Mouse (Mus musculus) embryonic facial prominence, embryonic 14.5 days (tissue): ENCODE results near the gene Spats2. TPM values are rescaled to one million over a fixed set of nuclear protein-coding genes. Genes with fewer than 3 reads are reported as not detected.

Source experiments
- ATAC-seq: fragments of 200-750 bp; cut with Nextera tagmentation; 2 replicates; pipeline ENCODE4 v1.8.0; 2017; ENCODE audit warnings: low read depth, moderate number of reproducible peaks, moderate TSS enrichment
- DNase-seq: peaks from one replicate; pipeline ENCODE4 v3.0.0-alpha.2; 2015; ENCODE audit warnings: low spot score
- H3K27ac ChIP-seq: fragments of 300-500 bp; sonication (generic); replicated peaks from 2 replicates; pipeline ENCODE4 v1.5.1; 2014; ENCODE audit warnings: low read depth, mild to moderate bottlenecking, low read length, moderate library complexity
- H3K27me3 ChIP-seq: fragments of 300-500 bp; sonication (generic); replicated peaks from 2 replicates; pipeline ENCODE4 v1.6.1; 2014; ENCODE audit warnings: low read length; ENCODE audit not compliant: control insufficient read depth, insufficient read depth
- H3K36me3 ChIP-seq: fragments of 300-500 bp; sonication (generic); 2 replicates; pipeline ENCODE4 v1.6.1; 2014; ENCODE audit warnings: low read length, mixed read lengths; ENCODE audit not compliant: control insufficient read depth, insufficient read depth
- H3K4me1 ChIP-seq: fragments of 300-500 bp; sonication (generic); 2 replicates; pipeline ENCODE4 v1.6.1; 2014; ENCODE audit warnings: antibody characterized with exemption, low read length; ENCODE audit not compliant: control insufficient read depth, insufficient read depth
- H3K4me2 ChIP-seq: fragments of 300-500 bp; sonication (generic); 2 replicates; pipeline ENCODE4 v1.6.1; 2014; ENCODE audit warnings: low read depth, mild to moderate bottlenecking, low read length, moderate library complexity, mixed read lengths
- H3K4me3 ChIP-seq: fragments of 300-500 bp; sonication (generic); 2 replicates; pipeline ENCODE4 v1.5.1; 2014; ENCODE audit warnings: low read depth, mild to moderate bottlenecking, low read length
- H3K9ac ChIP-seq: fragments of 300-500 bp; sonication (generic); 2 replicates; pipeline ENCODE4 v1.6.1; 2014; ENCODE audit warnings: low read depth, mild to moderate bottlenecking, low read length, moderate library complexity, mixed read lengths
- H3K9me3 ChIP-seq: fragments of 300-500 bp; sonication (generic); 2 replicates; pipeline ENCODE4 v1.6.1; 2016; ENCODE audit warnings: low read length; ENCODE audit not compliant: control insufficient read depth
- WGBS: fragments of 180-500 bp; shearing (Covaris S2); extraction: QIAGEN DNeasy Blood & Tissue Kit; methylation state at CpG from one replicate; pipeline ENCODE4 v1.1.7; 2014; 5-methylcytosine and 5-hydroxymethylcytosine counted together
- polyA plus RNA-seq: library from polyadenylated mRNA; unstranded; fragments of >200 nt; fragmentation: Nextera tagmentation; extraction: Ambion mirVana; gene quantifications from 2 replicates; pipeline ENCODE4 v1.2.1, GENCODE M21; 2014

Gene Spats2
- polyA plus RNA-seq, 1 experiment from 2014 or later: 35.5 TPM

- WGBS: 85% methylated on average over 9 of the region's 9 CpGs
- Histone ChIP-seq H3K4me2 (no peak overlapping the region), H3K4me1 (no peaks in the 10 kb centered on the region), H3K36me3 (peaks cover 90% of the 10 kb centered on the region), H3K27ac (no peak overlapping the region), H3K4me3 (no peak overlapping the region), H3K9ac (no peak overlapping the region), H3K27me3 (no peaks in the 10 kb centered on the region), H3K9me3 (no peaks in the 10 kb centered on the region)
- ATAC-seq (no peak), DNase-seq (no peak)
These were observed 58.6 kb downstream of the Spats2 start for GRCm38 (mm10) chr15:99184217-99184914.

GRCm38 (mm10) chr15:99194358-99194757 is 68.6 kb downstream of the Spats2 start:
- 83% methylated on average over 10 of the region's 10 CpGs for WGBS
- Histone ChIP-seq H3K9ac (no peak overlapping the region), H3K27ac (no peak overlapping the region), H3K4me3 (no peak overlapping the region), H3K27me3 (no peaks in the 10 kb centered on the region), H3K36me3 (peaks cover 58% of the 10 kb centered on the region), H3K9me3 (no peaks in the 10 kb centered on the region), H3K4me2 (no peak overlapping the region), H3K4me1 (no peaks in the 10 kb centered on the region)
- DNase-seq (no peak), ATAC-seq (no peak)

DNA sequence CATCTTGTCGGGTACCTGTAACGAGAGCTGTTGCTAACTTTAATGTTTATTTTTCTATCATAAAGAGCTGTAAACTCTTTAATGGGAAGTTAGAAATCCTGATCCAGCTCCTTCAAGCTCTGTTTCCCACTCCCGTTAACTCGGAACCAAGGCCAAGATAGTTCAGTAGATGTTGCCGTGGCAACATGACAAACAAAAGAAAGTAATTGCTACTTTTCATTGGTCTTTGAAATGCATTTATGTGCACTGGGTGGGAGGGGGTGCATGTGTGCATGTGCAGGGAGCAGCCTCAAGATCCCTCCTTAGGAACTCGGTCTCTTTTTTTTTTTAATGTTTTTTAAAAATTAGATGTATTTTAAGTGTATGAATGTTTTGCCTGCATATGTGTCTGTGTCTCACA is 69.3 kb downstream of the Spats2 start:
- Histone ChIP-seq H3K4me2 (no peak overlapping the region), H3K27me3 (no peaks in the 10 kb centered on the region), H3K4me1 (no peaks in the 10 kb centered on the region), H3K4me3 (no peak overlapping the region), H3K27ac (no peak overlapping the region), H3K36me3 (peaks cover 59% of the 10 kb centered on the region), H3K9me3 (no peaks in the 10 kb centered on the region), H3K9ac (no peak overlapping the region)
- DNase-seq (peak; percentile 33), ATAC-seq (no peak)
- 77% methylated on average over 6 of the region's 6 CpGs for WGBS

DNA sequence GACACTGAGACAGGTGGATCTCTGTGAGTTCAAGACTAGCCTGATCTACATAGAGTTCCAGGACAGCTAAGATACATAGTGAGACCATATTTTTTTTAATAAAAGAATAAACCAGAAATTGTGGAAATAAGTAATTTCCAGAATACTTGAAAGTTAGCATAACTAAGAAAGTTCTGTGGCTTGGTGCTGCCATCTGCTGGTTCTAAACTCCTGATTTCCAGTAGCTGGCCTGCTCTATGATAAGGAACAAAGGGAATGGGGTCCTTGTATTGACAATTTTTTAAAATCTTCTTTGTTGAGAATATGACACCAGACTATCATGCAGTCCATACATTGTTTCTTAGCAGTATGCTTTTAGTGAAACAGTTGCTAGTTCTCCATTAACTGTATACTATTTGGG is 73.0 kb downstream of the Spats2 start:
- H3K27ac ChIP-seq: no peak overlapping the region
- ATAC-seq: no peak
- H3K27me3 ChIP-seq: no peaks in the 10 kb centered on the region
- no peak overlapping the region for H3K9ac ChIP-seq
- no peaks in the 10 kb centered on the region for H3K4me1 ChIP-seq
- peak; percentile 50 for DNase-seq
- H3K4me2 ChIP-seq: no peak overlapping the region
- H3K9me3 ChIP-seq: no peaks in the 10 kb centered on the region
- peaks cover 41% of the 10 kb centered on the region for H3K36me3 ChIP-seq
- H3K4me3 ChIP-seq: no peak overlapping the region

GRCm38 (mm10) chr15:99205959-99206358 is 80.2 kb downstream of the Spats2 start:
- DNase-seq (no peak), ATAC-seq (no peak)
- no peak overlapping the region for H3K27ac ChIP-seq
- H3K4me1 ChIP-seq: no peaks in the 10 kb centered on the region
- peaks cover 62% of the 10 kb centered on the region for H3K36me3 ChIP-seq
- H3K4me2 ChIP-seq: no peak overlapping the region
- H3K9me3 ChIP-seq: no peaks in the 10 kb centered on the region
- H3K4me3 ChIP-seq: no peak overlapping the region
- no peak overlapping the region for H3K9ac ChIP-seq
- WGBS: 80% methylated on average over 8 of the region's 8 CpGs
- no peaks in the 10 kb centered on the region for H3K27me3 ChIP-seq

DNA sequence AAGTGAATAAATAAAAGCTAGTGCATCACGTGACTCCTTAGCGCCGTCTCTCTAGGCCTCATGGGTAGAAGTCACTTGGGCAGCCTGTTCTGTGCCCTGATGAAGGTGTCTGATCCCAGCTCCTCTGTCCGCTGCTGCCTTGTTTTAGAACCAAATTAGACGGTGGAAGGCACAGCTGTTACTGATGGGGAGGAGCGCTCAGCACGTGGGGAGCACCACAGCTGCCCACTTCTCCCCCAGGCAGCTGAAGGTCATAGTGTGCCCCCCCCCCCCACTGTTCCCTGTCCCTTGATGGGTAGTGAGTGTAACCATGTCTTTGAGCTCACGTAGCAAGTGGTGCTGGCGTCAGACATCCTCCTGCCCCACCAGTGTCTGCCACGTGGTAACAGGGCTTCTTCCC is 87.5 kb downstream of the Spats2 start:
- ATAC-seq: no peak
- H3K36me3 ChIP-seq: peaks cover 56% of the 10 kb centered on the region
- WGBS: 87% methylated on average over 10 of the region's 10 CpGs

DNA sequence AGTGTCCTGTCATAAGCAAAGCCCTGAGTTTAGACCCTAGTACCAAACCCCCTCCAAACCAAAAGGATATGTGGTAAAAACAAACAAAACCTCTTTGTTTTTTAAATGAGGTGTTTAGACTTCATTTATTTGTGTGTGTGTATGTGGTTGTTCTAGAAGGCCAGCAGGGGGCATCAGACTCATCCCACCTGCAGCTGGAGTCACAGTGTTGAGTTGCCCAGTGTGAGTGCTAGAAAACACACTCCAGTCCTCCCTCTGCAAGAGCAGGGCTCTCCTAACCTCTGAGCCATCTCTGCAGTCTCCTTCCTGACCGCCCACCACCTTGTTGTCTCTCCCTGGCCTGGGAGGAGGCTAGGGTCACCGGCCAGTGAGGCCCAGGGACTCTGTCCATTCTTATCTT is 89.2 kb downstream of the Spats2 start:
- ATAC-seq (no peak), DNase-seq (peak; percentile 13)
- no peak overlapping the region for H3K9ac ChIP-seq
- H3K4me1 ChIP-seq: no peaks in the 10 kb centered on the region
- H3K27me3 ChIP-seq: no peaks in the 10 kb centered on the region
- peaks cover 40% of the 10 kb centered on the region for H3K36me3 ChIP-seq
- no peak overlapping the region for H3K4me3 ChIP-seq
- H3K9me3 ChIP-seq: no peaks in the 10 kb centered on the region
- no peak overlapping the region for H3K4me2 ChIP-seq
- 76% methylated on average over 2 of the region's 2 CpGs for WGBS
- no peak overlapping the region for H3K27ac ChIP-seq

More for the DNA sequence above, 87.5 kb downstream of the Spats2 start:
- no peak for DNase-seq
- H3K4me1 ChIP-seq: no peaks in the 10 kb centered on the region
- no peak overlapping the region for H3K4me2 ChIP-seq
- no peaks in the 10 kb centered on the region for H3K9me3 ChIP-seq
- no peak overlapping the region for H3K27ac ChIP-seq
- no peaks in the 10 kb centered on the region for H3K27me3 ChIP-seq
- H3K9ac ChIP-seq: no peak overlapping the region
- no peak overlapping the region for H3K4me3 ChIP-seq

DNA sequence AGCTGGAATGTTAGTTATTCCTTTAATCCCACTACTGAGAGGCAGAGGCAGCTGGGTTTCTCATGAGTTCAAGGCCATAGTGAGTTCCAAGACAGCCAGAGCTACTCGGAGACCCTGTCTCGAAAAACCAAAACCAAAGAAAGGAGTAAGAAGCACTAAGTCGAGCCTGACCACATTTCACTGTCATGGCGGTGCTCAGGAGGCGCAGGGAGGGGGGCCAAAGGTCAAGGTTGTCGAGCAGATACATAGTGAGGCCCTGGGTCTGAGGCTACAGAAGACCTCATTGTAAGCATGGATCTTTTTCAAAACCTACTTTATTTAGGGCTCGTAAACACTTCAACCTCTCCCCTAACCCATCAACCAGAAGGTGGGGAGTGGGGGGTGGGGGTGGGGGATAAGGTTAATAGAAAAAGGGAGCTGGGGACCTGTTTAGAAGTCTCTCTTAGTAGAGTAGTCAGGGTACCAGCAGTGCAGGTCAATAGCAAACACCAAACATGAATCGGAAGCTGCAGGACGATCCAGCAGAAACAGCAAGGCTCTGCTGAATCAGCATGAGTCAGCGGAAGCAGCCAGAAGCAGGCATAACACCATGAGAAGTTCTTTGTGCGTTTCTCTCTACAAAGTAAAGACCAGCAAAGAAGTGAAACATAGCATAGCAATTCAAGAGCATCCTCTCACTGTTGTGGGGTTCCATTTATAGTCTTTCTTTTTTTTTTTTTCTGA is 90.2 kb downstream of the Spats2 start:
- H3K4me2 ChIP-seq: no peak overlapping the region
- no peak for DNase-seq
- no peak for ATAC-seq
- no peaks in the 10 kb centered on the region for H3K9me3 ChIP-seq
- no peaks in the 10 kb centered on the region for H3K27me3 ChIP-seq
- H3K9ac ChIP-seq: no peak overlapping the region
- H3K4me1 ChIP-seq: no peaks in the 10 kb centered on the region
- peaks cover 31% of the 10 kb centered on the region for H3K36me3 ChIP-seq
- no peak overlapping the region for H3K27ac ChIP-seq
- no peak overlapping the region for H3K4me3 ChIP-seq
- WGBS: 87% methylated on average over 11 of the region's 11 CpGs

GRCm38 (mm10) chr15:99217630-99218029 is 91.9 kb downstream of the Spats2 start:
- Histone ChIP-seq H3K4me2 (no peak overlapping the region), H3K27me3 (peaks cover 16% of the 10 kb centered on the region), H3K27ac (no peak overlapping the region), H3K36me3 (peaks cover 15% of the 10 kb centered on the region), H3K9ac (no peak overlapping the region), H3K9me3 (no peaks in the 10 kb centered on the region), H3K4me3 (no peak overlapping the region), H3K4me1 (peaks cover 2% of the 10 kb centered on the region; the same call in 1 of the 2 replicates)
- 89% methylated on average over 4 of the region's 4 CpGs for WGBS
- ATAC-seq (no peak), DNase-seq (no peak)
